Mouse (Mus musculus) intestine, embryonic 14.5 days (tissue): ENCODE results near the gene Ift22. TPM values are rescaled to one million over a fixed set of nuclear protein-coding genes. Genes with fewer than 3 reads are reported as not detected.

Experiments used
- ATAC-seq: fragments of 200-750 bp; cut with Nextera tagmentation; replicated peaks from 2 replicates; pipeline ENCODE4 v1.8.0; 2017; ENCODE audit warnings: low read depth, moderate number of reproducible peaks, moderate TSS enrichment, moderate library complexity; ENCODE audit not compliant: low FRiP score, low TSS enrichment
- DNase-seq: peaks from one replicate; pipeline ENCODE4 v3.0.0-alpha.2; 2018; ENCODE audit warnings: low spot score
- H3K27ac ChIP-seq: fragments of 300-500 bp; sonication (generic); 2 replicates; pipeline ENCODE4 v1.5.1; 2014; ENCODE audit warnings: low read depth, mild to moderate bottlenecking, control low read depth
- H3K27me3 ChIP-seq: fragments of 300-500 bp; sonication (generic); replicated peaks from 2 replicates; pipeline ENCODE4 v1.6.1; 2014; ENCODE audit warnings: low read length, control low read depth; ENCODE audit not compliant: control insufficient read depth, insufficient read depth
- H3K36me3 ChIP-seq: fragments of 300-500 bp; sonication (generic); 2 replicates; pipeline ENCODE4 v1.6.1; 2014; ENCODE audit warnings: low read length, control low read depth; ENCODE audit not compliant: control insufficient read depth, insufficient read depth
- H3K4me1 ChIP-seq: fragments of 300-500 bp; sonication (generic); replicated peaks from 2 replicates; pipeline ENCODE4 v1.6.1; 2014; ENCODE audit warnings: low read length, control low read depth, mixed read lengths; ENCODE audit not compliant: control insufficient read depth, insufficient read depth
- H3K4me2 ChIP-seq: fragments of 300-500 bp; sonication (generic); 2 replicates; pipeline ENCODE4 v1.6.1; 2014; ENCODE audit warnings: low read length
- H3K4me3 ChIP-seq: fragments of 300-500 bp; sonication (generic); 2 replicates; pipeline ENCODE4 v1.5.1; 2014; ENCODE audit warnings: low read depth, low read length, control low read depth, mixed read lengths
- H3K9ac ChIP-seq: fragments of 300-500 bp; sonication (generic); 2 replicates; pipeline ENCODE4 v1.6.1; 2014; ENCODE audit warnings: mild to moderate bottlenecking, low read length
- H3K9me3 ChIP-seq: fragments of 300-500 bp; sonication (generic); 2 replicates; pipeline ENCODE4 v1.6.1; 2016; ENCODE audit warnings: low read length, control low read depth; ENCODE audit not compliant: control insufficient read depth
- WGBS: fragments of 180-500 bp; shearing (Covaris S2); extraction: QIAGEN DNeasy Blood & Tissue Kit; methylation state at CpG from one replicate; pipeline ENCODE4 v1.1.7; 2014; 5-methylcytosine and 5-hydroxymethylcytosine counted together
- polyA plus RNA-seq: library from polyadenylated mRNA; unstranded; fragments of >200 nt; fragmentation: Nextera tagmentation; extraction: Ambion mirVana; gene quantifications from 2 replicates; pipeline ENCODE4 v1.2.1, GENCODE M21; 2014

Ift22 gene
- polyA plus RNA-seq, 1 experiment from 2014 or later = 59.4 TPM

GRCm38 (mm10) chr5:136894840-136895528, 13.0 kb upstream of the Ift22 start:
- Histone ChIP-seq H3K9me3 (no peaks in the 10 kb centered on the region), H3K4me1 (no peaks in the 10 kb centered on the region), H3K4me2 (peak overlapping the region; percentile 33), H3K4me3 (no peak overlapping the region), H3K27me3 (no peaks in the 10 kb centered on the region), H3K9ac (no peak overlapping the region), H3K36me3 (no peaks in the 10 kb centered on the region), H3K27ac (no peak overlapping the region)
- no peak for ATAC-seq
- 45% methylated on average over 25 of the region's 25 CpGs for WGBS
- no peak for DNase-seq

GRCm38 (mm10) chr5:136895529-136895963, 12.4 kb upstream of the Ift22 start:
- 53% methylated on average over 10 of the region's 10 CpGs for WGBS
- Histone ChIP-seq H3K36me3 (no peaks in the 10 kb centered on the region), H3K27ac (no peak overlapping the region), H3K4me3 (no peak overlapping the region), H3K9ac (no peak overlapping the region), H3K9me3 (no peaks in the 10 kb centered on the region), H3K4me2 (peak overlapping the region; percentile 33), H3K4me1 (no peaks in the 10 kb centered on the region), H3K27me3 (no peaks in the 10 kb centered on the region)
- DNase-seq (no peak), ATAC-seq (no peak)

GRCm38 (mm10) chr5:136904621-136905020, 3.3 kb upstream of the Ift22 start:
- no peak overlapping the region for H3K9ac ChIP-seq
- no peaks in the 10 kb centered on the region for H3K27me3 ChIP-seq
- 60% methylated on average over 3 of the region's 3 CpGs for WGBS
- H3K36me3 ChIP-seq = no peaks in the 10 kb centered on the region
- no peak overlapping the region for H3K4me3 ChIP-seq
- no peak for ATAC-seq
- no peaks in the 10 kb centered on the region for H3K9me3 ChIP-seq
- peaks cover 5% of the 10 kb centered on the region; the same call in 1 of the 2 replicates for H3K4me1 ChIP-seq
- DNase-seq = no peak
- no peak overlapping the region for H3K27ac ChIP-seq
- H3K4me2 ChIP-seq = no peak overlapping the region

GRCm38 (mm10) chr5:136905630-136906029, 2.3 kb upstream of the Ift22 start:
- 54% methylated on average over 7 of the region's 7 CpGs for WGBS
- Histone ChIP-seq H3K9me3 (no peaks in the 10 kb centered on the region), H3K27ac (no peak overlapping the region), H3K4me3 (no peak overlapping the region), H3K4me2 (no peak overlapping the region), H3K36me3 (no peaks in the 10 kb centered on the region), H3K4me1 (peaks cover 5% of the 10 kb centered on the region; the same call in 1 of the 2 replicates), H3K27me3 (no peaks in the 10 kb centered on the region), H3K9ac (no peak overlapping the region)
- DNase-seq = no peak
- ATAC-seq = no peak

- peak overlapping the region; percentile 16; the same call in 1 of the 2 replicates for H3K9ac ChIP-seq
- peak overlapping the region; percentile 72 for H3K4me3 ChIP-seq
- WGBS = 40% methylated on average over 9 of the region's 9 CpGs
- H3K36me3 ChIP-seq = peaks cover 16% of the 10 kb centered on the region
- H3K4me2 ChIP-seq = peak overlapping the region; percentile 72
- ATAC-seq (peak; percentile 44; the same call in 1 of the 2 replicates), DNase-seq (no peak)
- peaks cover 5% of the 10 kb centered on the region; the same call in 1 of the 2 replicates for H3K4me1 ChIP-seq
- H3K27me3 ChIP-seq = no peaks in the 10 kb centered on the region
- H3K27ac ChIP-seq = no peak overlapping the region
- no peaks in the 10 kb centered on the region for H3K9me3 ChIP-seq
These were observed 363 bp upstream of the Ift22 start for GRCm38 (mm10) chr5:136907587-136907986.

DNA sequence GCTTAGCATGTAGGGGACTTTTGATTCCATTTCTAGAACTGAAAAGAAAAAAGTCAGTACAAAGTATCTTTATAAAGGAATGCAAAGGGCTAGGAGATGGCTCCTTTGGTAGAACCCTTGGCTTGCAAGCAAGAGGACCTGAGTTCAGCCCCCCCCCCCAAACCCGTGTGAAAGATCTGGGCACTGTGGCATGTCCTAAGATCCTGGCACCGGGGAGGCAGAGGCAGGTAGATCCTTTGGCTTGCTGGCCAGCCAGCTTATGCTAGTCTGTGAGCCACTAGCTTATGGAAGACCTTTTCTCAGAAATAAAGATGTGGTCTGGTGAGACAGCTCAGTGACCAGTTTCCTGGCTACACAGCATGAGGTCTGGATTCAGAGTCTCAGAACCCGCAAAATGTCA, 6.2 kb downstream of the Ift22 start:
- no peak overlapping the region for H3K4me3 ChIP-seq
- H3K27ac ChIP-seq = no peak overlapping the region
- no peaks in the 10 kb centered on the region for H3K27me3 ChIP-seq
- H3K4me1 ChIP-seq = no peaks in the 10 kb centered on the region
- H3K36me3 ChIP-seq = peaks cover 27% of the 10 kb centered on the region
- DNase-seq = no peak
- 89% methylated on average over 3 of the region's 3 CpGs for WGBS
- ATAC-seq = no peak
- no peak overlapping the region for H3K4me2 ChIP-seq
- H3K9ac ChIP-seq = no peak overlapping the region
- no peaks in the 10 kb centered on the region for H3K9me3 ChIP-seq

- Histone ChIP-seq H3K9ac (no peak overlapping the region), H3K4me2 (no peak overlapping the region), H3K27ac (no peak overlapping the region), H3K27me3 (no peaks in the 10 kb centered on the region), H3K9me3 (no peaks in the 10 kb centered on the region), H3K4me1 (no peaks in the 10 kb centered on the region; the same call in 1 of the 2 replicates), H3K36me3 (peaks cover 10% of the 10 kb centered on the region), H3K4me3 (no peak overlapping the region)
- DNase-seq (no peak), ATAC-seq (no peak)
- WGBS = 96% methylated on average over 8 of the region's 8 CpGs
These were observed 9.8 kb downstream of the Ift22 start for GRCm38 (mm10) chr5:136917613-136918242.

- peak overlapping the region; percentile 1; the same call in 1 of the 2 replicates for H3K27ac ChIP-seq
- H3K9me3 ChIP-seq = no peaks in the 10 kb centered on the region
- no peaks in the 10 kb centered on the region for H3K36me3 ChIP-seq
- ATAC-seq = peak; percentile 78
- H3K4me1 ChIP-seq = no peaks in the 10 kb centered on the region; the same call in 1 of the 2 replicates
- WGBS = 2% methylated on average over 38 of the region's 38 CpGs
- H3K4me3 ChIP-seq = peak overlapping the region; percentile 54
- DNase-seq = peak; percentile 93
- H3K4me2 ChIP-seq = peak overlapping the region; percentile 90
- H3K9ac ChIP-seq = peak overlapping the region; percentile 58
- H3K27me3 ChIP-seq = no peaks in the 10 kb centered on the region
These were observed 10.9 kb downstream of the Ift22 start for GRCm38 (mm10) chr5:136918655-136919472.
